Mouse (Mus musculus): Measurements from ENCODE around the gene Vamp1.
"Not testable (repeated sequence)": the region's sequence is repeated elsewhere in the genome, so short reads cannot be mapped to it uniquely, and the experiment has no call there.

Vamp1 gene

DNA sequence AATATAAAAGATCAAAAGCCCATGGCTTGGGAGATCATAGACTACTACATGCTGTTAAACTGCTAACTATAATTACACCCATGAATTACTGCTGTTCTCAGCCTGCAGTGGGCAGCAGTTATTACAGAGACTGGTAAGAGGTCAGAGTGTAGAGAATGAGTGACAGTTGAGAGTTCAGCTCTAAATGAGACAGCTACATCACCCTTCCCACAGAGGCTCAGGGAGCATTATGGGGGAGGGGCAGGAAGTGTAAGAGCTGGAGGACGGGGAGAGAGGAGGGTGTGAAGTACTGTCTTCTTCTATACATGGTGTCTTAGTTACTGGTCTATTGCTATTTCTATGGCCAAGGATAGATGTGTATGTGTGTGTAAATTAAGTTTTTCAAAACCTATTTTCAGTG is 29.2 kb downstream of the Vamp1 start:
- DNase-seq (ENCODE audit: low spot score): no peak

DNA sequence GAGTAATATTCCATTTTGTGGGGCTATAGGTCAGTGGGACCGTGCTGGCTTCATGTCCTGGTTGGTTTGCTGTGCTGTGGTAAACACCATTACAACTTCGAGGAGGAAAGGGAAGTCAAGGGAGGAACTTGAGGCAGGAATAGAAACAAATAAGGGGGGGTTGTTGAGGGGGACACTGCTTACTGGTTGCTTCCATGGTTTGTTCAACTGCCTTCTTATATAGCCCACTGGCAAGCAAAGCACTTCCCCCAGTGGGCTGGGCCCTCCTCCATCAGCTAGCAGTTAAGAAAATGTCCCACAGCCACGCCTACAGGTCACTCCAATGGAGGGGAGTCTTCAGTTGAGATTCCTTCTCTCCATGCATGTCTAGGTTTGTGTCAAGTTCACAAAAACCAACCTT is 36.9 kb downstream of the Vamp1 start:
- no peak for DNase-seq (ENCODE audit: low spot score)

DNA sequence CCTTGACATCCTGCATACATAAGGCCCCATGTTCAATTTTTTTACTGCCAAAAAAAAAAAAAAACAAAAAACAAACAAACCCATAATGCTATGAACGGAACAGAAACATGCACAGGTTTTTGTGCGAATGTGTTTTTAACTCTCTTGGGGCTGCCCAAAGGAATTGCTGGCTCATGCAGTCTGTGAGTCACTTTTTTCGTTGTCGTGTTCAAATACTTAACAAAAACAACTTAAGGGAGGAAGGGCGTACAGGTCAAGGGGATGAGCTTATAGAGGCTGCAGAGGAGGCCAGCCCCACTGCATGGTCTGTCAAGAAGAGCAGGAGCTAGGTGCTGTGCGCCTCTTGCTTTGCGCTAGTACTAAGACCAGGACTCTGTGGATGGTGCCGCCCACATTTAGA is 37.4 kb downstream of the Vamp1 start:
- no peak for DNase-seq (ENCODE audit: low spot score)

DNA sequence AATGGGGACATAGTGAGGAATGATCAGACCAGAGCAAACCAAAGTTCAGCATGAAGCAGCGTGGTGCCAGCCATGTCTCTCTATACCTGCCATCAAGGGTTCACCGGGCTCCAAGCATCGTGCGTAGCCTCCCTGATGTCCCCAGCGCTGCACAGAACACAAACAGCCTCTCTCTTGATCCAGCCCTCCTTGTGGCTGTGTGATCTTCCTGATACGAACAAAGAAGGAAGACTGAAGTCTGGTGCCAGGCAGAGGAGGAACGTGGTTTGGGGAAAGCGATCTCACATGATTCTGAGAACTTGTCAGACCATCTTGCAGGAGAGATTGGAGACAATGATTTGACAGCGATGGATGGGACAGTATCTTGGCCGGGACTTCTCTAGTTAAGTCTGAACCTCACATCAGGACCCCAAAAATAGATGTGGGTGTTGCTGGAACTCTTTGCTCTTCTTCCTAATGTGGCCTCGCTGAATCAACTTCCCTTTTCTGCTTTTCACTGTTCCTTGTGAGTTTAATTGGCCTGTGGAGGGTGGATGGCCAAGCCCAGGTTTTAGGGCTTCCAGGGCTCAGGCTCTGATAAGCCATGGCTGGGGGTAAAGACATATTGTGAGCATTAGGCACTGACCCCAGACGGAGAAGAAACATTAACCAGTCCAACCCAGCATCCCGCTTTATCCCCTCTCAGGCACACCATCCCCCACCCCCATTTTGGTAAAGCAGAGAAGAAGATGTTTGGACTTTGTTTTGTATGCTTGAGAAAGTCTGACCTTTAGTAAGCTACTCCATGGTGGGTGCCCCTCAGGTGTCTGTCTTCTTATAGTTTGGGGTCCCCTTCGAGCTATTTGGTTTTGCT is 38.7 kb downstream of the Vamp1 start:
- no peak for DNase-seq (ENCODE audit: low spot score)

DNA sequence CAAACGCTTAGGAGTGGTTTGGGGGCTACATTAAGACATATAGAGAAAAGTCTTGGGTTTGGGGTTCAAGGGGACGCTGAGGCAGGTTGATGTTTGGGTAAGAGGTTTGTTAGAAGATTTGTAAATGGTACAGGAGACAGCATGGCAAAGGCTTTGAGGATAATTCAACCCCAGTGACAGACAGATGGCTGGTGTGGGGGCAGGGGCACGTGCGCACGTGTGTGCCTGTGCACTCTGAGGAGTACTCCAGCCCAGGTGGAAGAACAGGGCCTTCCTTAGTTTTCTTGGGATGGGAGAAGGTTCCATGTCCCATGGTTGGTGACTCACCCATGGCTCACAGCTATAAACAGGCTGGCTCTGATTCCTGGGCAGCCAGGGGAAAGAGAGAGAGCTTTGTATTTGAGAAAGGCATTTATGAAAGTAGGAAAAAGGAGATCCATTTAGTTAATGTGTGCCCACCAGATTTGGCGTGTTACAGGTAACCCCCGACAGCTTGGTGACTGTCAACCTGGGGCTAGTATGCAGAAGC is 40.2 kb downstream of the Vamp1 start:
- DNase-seq (ENCODE audit: low spot score): no peak

DNA sequence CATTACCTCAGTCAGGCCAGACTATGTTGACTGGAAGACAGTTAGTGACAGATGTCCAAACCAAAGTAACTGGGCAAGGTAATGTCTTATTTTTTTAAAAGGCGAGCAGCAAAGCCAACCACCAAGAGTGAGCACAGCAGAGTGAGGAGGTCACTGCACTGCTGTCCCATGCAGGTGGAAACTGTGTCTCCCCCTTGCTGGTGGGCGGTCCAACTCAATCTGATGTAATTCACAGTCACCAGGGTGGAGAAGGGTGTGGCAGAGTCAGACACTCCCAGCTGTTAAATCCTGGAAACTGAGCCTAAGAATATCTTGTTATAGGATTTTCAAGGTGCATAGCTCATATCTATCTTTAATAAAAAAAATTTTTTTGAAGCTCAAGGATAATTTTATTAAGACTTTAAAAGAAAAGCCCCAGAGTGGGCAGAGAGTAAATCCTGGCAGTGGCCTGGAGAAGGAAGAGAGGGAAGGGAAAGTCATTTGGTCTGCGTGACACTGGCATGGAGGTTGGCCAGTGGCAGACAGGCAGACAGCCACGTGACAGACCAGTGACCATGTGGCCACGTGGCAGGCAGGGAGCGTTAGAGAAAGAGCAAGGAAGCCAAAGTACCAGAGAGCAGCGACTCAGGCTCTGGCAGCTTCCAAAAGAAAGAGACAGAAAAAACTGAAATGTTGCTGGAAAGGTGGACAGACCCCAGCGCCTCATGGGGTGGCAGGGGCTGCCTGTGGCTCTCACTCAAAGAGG is 41.0 kb downstream of the Vamp1 start:
- DNase-seq (ENCODE audit: low spot score): no peak

DNA sequence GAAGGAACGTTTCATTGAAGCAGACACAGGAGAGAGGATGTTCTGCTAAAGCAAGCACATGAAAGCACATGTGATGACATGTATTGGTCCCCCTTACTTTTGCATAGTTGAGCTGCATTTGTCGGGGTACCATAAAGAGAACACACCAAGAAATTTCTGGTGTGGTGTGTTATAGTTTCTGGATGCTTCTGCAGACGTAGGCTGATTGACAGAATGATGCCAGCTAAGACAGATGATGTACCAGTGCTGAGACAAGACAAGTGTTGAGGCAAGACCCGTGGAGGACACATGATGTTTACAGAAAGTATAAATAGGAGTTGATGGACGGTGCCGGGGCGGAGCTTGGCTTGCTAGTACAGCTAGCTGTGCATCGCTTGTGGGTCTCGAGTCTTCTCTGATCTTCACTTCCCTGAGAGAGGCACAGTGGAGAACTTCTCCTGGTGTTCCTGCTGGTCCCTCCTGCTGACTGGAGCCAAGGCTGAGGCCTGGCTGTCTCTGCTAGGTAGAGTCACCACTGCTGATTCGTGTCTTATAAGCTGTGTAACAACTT is 44.7 kb downstream of the Vamp1 start:
- DNase-seq (ENCODE audit: low spot score): no peak

DNA sequence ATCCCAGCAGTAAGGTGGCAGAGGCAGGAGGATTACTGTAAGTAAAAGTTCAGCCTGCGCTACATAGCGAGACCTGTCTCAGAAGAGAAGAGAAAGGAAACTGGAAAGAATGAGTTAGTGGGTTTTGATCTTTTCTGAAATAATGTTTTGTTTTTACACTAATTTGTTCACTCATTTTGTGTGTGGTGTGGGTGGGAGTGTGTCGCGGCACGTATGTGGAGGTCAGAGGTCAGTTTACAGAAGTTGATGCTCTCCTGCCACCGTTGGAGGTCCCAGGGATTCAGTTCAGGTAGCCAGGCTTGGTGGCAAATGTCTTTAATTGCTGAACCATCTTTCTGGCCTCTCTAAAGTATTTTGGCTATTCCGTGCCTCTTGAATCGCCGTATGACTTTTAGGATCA is 48.9 kb downstream of the Vamp1 start:
- no peak for DNase-seq (ENCODE audit: low spot score)

DNA sequence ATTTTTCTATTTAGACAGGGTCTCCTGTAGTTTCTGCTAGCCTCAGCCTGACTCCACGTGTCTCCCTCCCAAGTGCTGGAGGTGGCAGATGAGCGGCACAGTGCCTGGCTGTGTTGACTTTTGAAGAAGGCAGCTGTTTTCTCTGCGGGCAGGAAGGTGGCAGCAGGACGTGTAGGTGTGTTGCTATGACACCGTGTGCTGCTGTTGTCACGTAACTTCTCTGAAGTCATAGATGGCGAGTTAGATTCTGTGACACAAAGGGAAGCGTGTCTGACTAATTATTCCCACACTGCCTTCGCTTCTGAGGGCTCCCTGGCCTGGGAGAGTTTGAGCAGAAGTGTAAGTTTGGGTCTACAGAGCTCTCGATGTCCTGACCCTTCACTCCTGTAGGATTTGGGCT is 49.9 kb downstream of the Vamp1 start:
- DNase-seq (ENCODE audit: low spot score): peak; percentile 26

DNA sequence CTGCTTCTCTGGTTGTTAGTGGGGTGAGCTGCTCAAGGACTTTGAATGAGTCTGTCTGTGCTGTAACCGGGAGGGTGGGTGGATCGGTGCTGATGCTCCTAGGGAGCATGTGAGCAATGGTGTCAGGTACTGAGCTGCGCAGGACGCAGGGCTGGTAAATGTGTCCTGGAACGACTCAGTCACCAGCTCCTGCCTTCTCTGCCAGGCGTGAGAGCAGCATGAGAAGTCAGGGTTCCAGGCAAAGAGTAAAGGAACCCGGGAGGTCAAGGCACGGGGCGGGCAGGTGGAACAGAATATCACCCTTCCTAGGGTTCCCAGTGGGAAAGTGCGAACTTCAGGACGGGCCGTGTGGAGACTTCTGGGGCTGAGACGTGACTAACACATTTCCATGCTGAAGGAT is 50.7 kb downstream of the Vamp1 start:
- no peak for DNase-seq (ENCODE audit: low spot score)

DNA sequence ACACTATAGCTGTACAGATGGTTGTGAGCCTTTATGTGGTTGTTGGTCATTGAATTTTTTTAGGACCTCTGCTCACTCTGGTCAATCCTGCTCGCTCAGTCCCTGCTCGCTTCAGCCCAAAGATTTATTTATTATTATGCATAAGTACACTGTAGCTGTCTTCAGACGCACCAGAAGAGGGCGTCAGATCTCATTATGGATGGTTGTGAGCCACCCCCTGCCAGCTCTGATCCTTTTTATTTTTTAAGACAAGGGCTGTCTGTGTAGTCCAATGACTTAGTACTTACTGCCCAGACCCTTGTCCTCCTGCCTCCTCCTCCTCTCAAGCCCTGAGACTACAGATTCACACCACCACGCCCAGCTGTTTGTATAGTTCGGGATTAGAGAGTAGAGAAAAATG is 51.2 kb downstream of the Vamp1 start:
- not testable (repeated sequence) for DNase-seq (ENCODE audit: low spot score)

DNA sequence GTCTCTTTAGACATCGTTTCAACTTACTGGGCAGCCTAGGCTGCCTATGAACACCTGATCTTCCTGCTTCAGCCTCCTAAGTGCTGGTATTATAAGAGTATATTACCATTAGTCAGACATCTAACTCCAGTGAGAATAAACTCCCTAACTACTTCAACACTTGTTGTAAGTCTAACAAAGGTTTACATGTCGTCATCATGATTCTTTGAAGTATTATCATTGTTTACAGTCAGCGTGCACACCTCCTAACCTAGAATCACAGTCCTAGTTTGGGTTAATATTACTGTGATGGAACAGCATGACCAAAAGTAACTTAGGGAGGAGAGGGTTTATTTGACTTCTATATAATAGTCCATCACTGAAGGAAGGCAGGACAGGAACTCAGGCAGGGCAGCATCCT is 52.1 kb downstream of the Vamp1 start:
- DNase-seq (ENCODE audit: low spot score): no peak

DNA sequence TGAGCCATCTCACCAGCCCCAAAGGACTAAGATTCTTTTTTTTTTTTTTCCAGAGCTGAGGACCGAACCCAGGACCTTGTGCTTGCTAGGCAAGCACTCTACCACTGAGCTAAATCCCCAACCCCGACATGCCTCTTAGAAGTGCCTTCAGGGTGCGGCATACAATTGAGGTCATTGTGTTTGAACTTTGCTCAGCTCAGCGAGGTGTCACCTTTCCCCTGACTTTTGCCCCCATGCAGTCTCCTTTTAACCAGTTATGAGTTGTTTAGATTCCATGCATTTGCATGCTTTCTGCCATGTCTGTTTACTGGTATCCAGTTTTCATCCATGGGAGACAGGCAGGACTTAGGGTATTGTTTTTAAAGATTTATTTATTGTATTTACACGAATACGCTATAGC is 53.4 kb downstream of the Vamp1 start:
- no peak for DNase-seq (ENCODE audit: low spot score)

DNA sequence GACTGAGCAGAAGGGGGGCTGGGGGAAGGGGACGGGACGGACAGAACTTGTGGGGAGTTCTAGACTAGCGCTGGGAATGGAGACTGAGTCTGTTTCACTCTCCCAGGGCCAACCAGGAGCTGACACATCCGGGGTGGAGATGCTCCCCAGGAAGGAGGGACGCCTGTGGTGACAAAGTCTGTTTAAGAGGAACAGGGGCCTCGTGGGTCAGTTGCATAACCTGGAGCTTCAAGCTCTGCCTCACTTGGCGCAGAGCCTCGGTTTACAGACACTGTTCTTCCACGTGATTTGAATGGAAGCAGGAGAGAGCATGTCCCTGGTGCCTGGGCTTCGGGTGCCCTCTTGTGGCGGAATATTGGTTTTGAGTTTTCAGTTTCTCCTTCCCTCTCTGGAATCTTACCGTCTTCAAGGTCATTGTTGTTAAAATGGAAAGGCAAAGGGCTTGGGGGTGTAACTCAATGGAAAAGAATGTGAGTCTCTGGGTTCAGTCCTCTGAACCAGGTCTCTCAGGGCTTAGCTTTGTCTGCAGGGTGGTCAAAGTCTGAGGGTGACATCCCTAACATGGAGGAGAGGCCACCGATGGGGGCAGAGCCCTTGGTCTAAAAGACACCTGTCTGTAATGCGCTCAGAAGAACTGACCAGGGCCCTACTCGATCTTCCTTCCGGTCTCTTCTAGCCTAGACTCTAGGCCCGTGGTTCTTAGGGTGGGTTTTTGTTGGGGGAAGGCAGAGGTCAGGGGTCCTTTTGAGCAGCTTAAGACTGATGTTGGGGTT is 56.3 kb downstream of the Vamp1 start:
- DNase-seq (ENCODE audit: low spot score): peak; percentile 71

DNA sequence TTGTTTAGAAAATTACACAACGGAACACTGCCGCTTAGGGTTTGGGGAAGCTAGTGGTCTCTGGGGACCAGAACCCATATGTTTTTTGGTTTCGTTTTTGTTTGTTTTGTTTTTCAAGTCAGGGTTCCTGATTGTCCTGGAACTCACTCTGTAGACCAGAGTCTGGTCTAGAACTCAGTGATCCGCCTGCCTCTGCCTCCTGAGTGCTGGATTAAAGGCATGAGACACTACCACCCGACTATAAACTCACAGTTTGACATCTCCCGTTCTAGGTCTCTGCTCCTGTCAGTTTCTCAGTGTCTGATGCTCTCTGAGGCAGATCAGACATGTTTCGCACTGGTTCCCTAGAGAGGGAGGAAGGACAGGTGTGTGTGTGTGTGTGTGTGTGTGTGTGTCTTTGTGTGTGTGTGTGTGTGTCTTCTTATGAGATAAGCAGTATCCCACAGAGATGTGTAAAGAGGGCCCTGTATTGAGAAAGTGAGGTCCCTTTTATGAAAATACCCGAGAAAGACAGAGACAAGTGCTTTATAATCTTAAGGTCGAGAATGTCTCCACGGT is 57.0 kb downstream of the Vamp1 start:
- DNase-seq (ENCODE audit: low spot score): no peak

DNA sequence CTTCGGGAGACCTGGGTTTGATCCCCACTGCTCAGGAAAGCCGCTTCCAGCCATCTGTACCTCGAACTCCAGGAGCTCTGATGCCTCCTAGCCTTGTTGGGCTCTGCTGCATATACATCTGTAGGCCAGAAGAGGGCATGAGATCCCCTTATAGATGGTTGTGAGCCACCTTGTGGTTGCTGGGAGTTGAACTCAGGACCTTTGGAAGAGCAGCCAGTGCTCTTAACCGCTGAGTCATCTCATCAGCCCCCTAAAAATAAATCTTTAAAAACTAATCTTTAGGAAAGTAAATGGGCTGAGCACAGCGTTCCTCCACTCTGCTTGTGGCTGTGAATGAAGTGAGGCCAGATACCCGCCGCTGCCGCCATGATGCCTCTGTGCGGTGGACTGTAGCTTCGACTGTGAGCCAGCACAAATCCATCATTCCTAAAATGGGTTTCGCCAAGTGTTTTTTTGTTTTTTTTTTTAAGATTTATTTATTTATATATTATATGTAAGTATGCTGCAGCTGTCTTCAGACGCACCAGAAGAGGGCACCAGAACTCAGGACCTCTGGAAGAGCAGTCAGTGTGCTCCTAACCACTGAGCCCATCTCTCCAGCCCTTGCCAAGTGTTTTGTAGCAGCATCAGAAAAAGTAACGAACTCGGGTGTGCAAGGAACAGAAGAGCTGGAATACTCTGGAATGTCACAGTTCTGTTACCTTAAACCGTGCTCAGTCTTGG is 59.7 kb downstream of the Vamp1 start:
- DNase-seq (ENCODE audit: low spot score): no peak

DNA sequence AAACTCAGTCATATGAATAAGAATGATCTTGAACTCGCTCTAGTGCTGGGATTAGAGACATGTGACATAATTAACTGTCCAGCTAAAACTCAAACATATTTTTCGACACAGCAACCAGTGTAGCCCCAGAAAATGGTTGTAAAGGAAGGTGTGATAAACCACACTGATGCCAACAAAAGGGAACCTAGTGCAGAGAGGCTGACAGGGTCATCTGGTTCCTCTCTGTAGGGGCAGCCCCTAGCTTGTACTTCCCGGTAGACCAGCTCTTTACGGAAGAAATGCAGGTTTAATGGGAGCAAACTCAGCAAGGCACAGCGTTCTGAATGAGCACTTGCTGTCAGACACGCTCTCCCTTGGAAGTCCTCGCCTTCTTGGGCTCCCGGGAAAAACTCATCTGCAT is 64.4 kb downstream of the Vamp1 start:
- DNase-seq (ENCODE audit: low spot score): no peak

DNA sequence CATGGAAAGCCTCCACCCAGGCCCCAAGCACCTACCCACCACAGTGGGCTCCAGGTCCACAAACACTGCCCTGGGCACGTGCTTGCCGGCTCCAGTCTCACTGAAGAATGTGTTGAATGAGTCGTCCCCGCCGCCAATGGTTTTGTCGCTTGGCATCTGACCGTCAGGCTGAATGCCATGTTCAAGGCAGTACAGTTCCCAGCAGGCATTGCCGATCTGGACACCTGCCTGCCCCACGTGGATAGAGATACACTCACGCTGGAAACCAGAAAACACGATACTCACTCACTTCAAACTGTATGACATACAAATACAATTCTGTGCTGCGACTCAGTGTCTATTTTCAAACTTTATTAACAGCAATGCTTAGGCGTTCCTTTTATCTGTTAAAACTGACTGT is 67.4 kb downstream of the Vamp1 start:
- not testable (repeated sequence) for DNase-seq (ENCODE audit: low spot score)

DNA sequence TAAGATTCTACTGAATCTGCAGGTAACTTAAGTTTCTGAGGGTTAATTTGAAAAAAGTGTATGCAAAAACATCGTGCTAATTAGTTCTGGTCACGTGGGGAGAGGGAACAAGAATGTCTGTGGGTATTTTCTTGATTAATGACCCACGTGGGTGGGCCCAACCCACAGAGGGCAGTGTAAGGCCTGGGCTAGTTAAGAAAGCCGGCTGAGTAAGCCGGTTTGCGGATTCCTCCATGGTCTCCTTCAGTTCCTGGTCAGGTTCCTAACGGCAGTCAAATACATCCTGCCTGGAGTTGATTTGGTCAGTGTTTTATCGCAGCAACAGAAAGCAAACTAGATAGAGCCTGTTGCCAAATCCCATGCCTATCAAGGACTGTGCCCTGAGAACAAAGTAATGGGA is 68.9 kb downstream of the Vamp1 start:
- no peak for DNase-seq (ENCODE audit: low spot score)

DNA sequence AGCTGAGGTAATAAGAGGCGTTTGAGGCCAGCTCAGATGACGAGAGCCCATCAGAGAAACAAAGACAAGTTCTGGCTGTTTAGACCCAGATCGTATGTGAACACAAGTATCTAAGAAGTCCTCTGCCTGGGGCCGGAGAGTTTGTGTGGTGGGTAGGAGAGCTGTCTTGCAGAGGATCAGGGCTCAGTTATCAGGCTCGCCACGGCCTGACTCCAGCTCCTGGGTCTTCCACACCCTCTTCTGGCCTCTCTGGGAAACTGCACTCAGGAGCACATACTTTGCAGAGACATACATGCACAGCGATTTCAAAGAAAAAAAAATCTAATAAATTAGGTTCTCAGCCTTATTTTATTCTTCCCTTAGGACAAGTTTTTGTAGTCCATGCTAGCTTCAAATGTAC is 69.4 kb downstream of the Vamp1 start:
- DNase-seq (ENCODE audit: low spot score): no peak

DNA sequence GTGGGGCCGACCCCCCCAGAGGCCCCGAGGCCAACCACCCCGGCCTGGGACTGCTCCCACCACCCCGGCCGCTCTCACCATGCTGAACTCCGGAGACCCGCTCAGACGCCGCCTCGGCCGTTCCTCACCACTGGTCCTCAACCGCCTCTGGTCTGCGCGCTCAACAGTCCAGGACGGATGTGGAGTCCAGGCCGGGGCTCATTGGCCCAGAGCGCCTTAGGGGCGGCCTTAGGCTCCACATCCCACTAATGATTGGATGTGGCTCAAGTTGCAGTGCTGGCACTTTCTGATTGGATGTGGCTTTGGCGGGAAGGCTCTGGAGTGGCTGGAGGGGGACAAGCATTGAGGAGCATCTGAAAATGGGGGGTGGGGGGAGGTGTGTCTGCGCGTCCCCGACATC is 70.5 kb downstream of the Vamp1 start, which contains the start of gene Tuba3a:
Gene Tuba3a (minus strand): TSS at position 153 of the 400 bp plus-strand sequence.
- no peak for DNase-seq (ENCODE audit: low spot score)
